Mouse (Mus musculus): ENCODE data around the gene AW011738.

- TF ChIP-seq CTCF (IDR thresholded peaks at IDR 0.05; ENCODE audit: control insufficient read depth, insufficient read depth, insufficient replicate concordance, low read depth, low read length): no peak
- TF ChIP-seq POLR2A (IDR thresholded peaks at IDR 0.05; ENCODE audit: control insufficient read depth, low read depth, low read length): no peak
These were observed 14.8 kb upstream of the AW011738 start for GRCm38 (mm10) chr4:156188162-156188810.

All from testis, adult 2 months (tissue).